Mouse (Mus musculus): ENCODE results near the gene Adprm.
"Not testable (repeated sequence)": the region's sequence is repeated elsewhere in the genome, so short reads cannot be mapped to it uniquely, and the experiment has no call there.

The Adprm gene

GRCm38 (mm10) chr11:67023802-67024340 is 28.5 kb downstream of the Adprm start:
- in situ Hi-C loops (cut with MboI, MseI): no loop called here

GRCm38 (mm10) chr11:67023191-67023590 is 29.2 kb downstream of the Adprm start:
- in situ Hi-C loops (cut with MboI, MseI): not testable (repeated sequence)

GRCm38 (mm10) chr11:67022354-67023115 is 29.9 kb downstream of the Adprm start:
- in situ Hi-C loops (cut with MboI, MseI): no loop called here

DNA sequence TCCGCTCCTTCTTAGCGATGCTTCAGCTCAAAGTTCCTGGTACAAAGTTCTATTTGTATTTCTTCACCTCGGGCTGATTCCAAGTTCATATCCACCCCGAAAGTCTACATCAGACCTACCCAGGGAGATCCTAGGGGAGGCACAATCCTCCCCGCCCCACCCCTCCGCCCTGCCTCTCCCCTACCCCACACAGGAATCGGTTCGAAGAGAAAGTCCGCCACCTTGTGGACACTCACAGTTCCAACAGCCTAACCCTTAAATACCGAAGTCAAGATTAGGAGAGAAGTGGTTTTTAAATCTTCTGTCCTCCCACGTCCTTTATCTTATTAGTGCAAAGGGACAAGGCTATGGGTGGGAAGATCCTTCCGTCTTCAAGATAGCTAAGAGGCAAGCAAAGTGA is 31.4 kb downstream of the Adprm start:
- in situ Hi-C loops (cut with MboI, MseI): no loop called here

DNA sequence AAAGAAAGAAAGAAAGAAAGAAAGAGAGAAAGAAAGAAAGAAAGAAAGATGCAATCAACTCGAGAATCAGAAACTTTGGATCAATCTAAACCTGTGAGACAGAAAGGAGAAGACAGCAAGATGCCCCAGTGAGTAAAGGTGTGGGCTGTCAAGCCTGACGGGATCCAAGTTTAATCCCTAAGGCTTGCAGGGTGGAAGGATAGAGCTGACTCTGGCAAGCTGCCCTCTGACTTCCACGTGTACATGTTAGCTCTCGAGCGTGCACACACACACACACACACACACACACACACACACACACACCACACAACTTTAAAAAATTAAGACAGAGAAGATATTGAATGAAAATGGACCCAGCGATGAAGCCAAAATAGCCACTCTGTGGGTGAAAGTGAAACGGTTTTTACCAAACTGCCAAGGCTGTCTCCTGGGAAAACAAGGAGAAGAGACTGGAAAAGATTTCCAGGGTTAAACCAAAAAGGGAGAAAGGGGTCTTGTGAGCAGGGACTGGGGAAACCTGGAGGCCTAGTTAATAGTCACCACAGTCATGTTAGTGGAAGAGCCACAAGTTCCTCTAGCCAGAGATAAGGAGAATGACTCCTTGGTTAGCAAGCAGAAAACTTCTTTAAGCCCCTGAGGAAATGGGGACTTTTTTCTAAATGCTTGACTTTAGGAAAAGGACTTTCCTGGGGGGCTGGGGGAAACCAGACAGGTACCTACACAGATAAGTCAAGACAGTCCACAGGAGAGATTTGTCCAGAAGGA is 32.5 kb downstream of the Adprm start:
- in situ Hi-C loops (cut with MboI, MseI): no loop called here

- in situ Hi-C loops (cut with MboI, MseI): no loop called here
These were observed 34.4 kb downstream of the Adprm start for GRCm38 (mm10) chr11:67017801-67018591.

GRCm38 (mm10) chr11:67011635-67012034 is 40.8 kb downstream of the Adprm start:
- in situ Hi-C loops (cut with MboI, MseI): no loop called here

DNA sequence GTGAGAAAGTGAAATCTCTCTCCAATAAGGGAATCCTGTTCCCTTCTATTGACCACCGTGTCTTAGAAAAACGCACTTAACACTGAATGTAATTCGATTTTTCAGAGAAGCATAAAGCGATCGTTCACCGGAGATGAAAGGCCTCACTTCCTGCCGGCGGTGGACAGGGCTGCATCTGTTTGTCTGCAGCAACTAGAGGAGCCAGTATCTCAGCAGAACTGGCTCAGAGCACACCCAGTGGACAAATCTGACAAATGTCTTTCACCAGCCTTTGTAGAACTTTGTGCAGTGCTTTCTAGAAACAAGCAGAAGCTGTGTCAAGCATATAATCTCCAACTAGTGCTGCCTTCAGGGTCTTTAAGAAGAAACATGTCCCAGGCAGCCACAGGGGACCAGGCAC is 42.0 kb downstream of the Adprm start:
- in situ Hi-C loops (cut with MboI, MseI): no loop called here

DNA sequence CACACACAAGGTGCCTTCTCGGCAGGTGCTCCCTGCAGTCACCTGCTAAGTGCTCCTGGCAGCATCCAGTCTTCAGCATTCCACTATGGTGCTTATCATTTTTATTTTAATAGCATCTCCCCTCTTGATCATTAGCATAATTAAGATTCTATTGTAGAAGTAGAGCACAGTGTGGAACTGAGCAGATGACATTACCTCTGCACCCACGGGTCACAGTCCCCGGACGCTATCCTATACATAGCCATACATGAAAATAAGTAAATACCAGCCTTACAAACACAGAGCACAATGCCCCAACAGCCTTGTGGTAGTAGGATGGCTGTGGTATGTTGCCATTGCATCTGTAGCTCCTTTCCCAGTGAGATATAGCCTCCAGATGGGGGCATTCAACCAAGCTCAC is 43.9 kb downstream of the Adprm start:
- in situ Hi-C loops (cut with MboI, MseI): no loop called here

DNA sequence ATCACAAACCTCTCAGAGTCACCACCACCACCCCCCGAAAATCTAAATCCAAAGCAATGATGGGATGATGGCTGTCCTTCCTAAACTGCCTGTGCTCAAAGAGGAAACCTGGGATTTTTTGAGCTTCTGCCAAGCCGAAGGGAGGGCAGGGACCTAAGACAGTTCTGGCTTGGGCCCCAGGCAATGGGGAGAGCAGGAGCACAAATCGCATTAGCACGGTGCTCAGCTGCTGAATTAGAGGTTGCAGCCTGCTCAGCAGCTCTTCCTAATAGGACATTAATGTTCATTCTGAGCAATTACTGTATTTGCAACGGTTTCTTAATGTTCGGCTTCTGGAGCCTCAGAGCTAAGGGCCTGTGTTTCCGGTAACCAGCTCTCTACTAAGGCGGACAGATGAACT is 44.4 kb downstream of the Adprm start:
- in situ Hi-C loops (cut with MboI, MseI): no loop called here

GRCm38 (mm10) chr11:67002911-67003310 is 49.5 kb downstream of the Adprm start:
- in situ Hi-C loops (cut with MboI, MseI): no loop called here

GRCm38 (mm10) chr11:67001717-67002116 is 50.7 kb downstream of the Adprm start:
- in situ Hi-C loops (cut with MboI, MseI): no loop called here

DNA sequence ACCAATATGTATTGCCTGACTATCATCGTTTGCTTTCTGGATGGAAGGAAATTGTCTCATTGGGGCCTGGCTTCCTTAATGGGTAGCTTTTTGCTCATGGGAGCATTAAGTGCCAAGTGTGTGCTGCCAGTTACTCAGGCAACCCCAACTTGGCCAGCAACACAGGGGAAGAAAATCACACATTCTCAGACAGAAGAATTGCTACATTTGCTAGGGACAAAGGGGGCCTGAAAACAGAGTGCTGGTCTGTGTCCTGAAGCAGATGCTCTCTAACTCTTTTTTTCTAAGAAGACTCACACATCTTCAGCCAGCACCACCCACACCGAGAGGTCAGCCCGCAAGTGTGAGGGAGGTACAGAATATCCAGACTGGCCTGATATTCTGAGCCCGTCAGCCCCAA is 51.7 kb downstream of the Adprm start:
- in situ Hi-C loops (cut with MboI, MseI): no loop called here

DNA sequence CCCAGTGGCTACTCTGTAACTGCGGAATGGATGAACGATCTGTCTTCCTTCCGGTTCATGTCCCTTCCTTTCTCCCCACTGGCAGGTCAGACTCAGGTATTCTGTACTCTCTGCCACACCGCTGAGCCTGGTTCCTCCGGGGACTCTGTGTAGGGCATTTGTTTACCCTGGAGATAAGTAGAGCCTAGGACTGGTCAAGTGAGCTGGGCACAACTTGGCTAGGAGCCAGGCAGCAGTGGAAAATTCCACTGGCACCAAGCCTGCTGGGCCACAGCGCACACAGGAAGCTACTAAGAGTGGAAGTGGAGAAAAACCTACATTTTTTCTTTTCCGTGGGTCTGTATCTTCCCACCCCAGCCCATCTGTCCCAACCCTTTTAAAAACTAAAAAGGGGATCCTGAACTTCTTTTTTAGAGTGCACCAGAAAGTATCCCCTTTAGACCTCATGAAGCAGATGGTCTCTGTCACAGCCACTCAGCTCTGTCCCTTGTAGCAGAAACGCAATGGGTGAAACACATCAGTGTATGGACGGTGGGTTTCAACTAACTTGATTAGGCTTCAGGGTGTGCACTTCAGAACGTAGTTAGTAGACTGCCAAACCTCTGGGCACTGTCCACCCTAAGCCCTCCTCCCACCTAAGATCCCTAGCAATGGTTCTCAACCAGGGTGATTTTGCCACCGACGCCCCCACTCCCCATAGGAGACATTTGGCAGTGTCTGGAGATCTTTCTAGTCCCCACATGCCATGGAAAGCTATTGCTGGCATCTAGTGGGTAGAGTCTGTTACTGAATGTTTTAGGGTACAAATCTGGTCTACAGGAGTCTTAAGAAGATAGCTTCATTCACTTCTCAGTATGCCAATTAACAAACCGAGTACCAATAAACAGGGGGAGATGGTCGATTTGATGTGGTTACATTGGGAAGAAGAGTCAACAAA is 53.7 kb downstream of the Adprm start:
- in situ Hi-C loops (cut with MboI, MseI): no loop called here

GRCm38 (mm10) chr11:66996446-66996845 is 55.9 kb downstream of the Adprm start:
- in situ Hi-C loops (cut with MboI, MseI): no loop called here

DNA sequence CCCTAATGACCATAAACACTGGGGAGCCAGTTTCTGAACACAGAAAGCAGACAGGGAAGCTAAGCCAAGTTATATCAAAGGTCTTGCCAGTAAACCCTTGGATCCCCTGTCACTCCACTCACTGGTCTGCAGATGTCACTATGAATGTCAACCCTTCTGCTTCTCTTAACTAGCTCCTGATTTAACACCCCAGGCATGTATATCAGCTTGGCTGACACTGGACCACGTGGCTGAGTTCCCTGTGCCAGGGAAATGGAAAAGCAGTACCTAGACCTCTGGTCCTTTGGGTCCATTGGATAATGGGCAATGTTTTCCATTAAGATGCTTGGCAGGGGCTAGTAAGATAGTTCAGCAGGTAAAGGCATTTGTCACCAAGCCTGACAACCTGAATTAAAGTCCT is 58.7 kb downstream of the Adprm start:
- in situ Hi-C loops (cut with MboI, MseI): no loop called here

DNA sequence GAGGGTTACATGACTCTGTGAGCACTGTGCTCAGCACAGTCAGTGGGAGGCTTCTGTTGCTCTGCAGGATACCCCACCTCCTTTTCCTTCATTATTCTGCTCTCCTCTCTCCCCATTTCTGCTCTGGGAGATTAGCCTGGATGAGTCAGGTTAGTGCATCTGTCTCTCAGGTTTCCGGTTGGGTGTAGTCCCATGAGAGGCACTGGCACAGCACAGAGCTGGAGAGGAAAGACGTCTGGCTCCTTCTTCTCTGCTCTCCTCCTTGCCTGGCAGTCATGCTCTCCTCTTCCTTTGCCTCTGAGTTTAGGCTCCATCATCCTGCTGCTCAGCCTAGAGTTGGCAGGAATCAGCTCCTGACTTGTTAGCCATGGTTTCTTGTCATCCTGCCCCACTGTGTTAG is 60.2 kb downstream of the Adprm start:
- in situ Hi-C loops (cut with MboI, MseI): no loop called here
